Mouse (Mus musculus) ES-E14 (cell line): ENCODE results near the gene Cdk17. TPM values are rescaled to one million over a fixed set of nuclear protein-coding genes. Genes with fewer than 3 reads are reported as not detected.
A peak's percentile ranks its signal among the peaks of the same experiment; 100 is the strongest.

Experiments
- DNase-seq: peaks from one replicate; pipeline ENCODE4 v3.0.0-alpha.2; 2013; ENCODE audit warnings: low read depth, low spot score
- H3K27ac ChIP-seq: 2 replicates; pipeline ENCODE4 v1.5.1; 2012; ENCODE audit warnings: low read depth, mild to moderate bottlenecking, low read length, moderate library complexity, mixed read lengths; ENCODE audit not compliant: poor library complexity, insufficient read depth, severe bottlenecking
- H3K36me3 ChIP-seq: 2 replicates; pipeline ENCODE4 v1.6.1; 2012; ENCODE audit warnings: mild to moderate bottlenecking, low read length, moderate library complexity, mixed read lengths; ENCODE audit not compliant: control insufficient read depth, poor library complexity, insufficient read depth, severe bottlenecking
- H3K4me1 ChIP-seq, 2 experiments: fragments of 150-350 bp in 1 of 2; sonication (generic) in 1 of 2; 2 replicates each; pipeline ENCODE4 v1.6.1; 2012; ENCODE audit warnings: low read length in 2 of 2, mild to moderate bottlenecking in 1 of 2, mixed read lengths in 1 of 2; ENCODE audit not compliant: control insufficient read depth in 2 of 2, insufficient read depth in 2 of 2, poor library complexity in 1 of 2
- H3K4me3 ChIP-seq, 2 experiments: fragments of 150-350 bp in 1 of 2; sonication (generic) in 1 of 2; 2 replicates each; pipeline ENCODE4 v1.5.1; 2012; ENCODE audit warnings: low read length in 2 of 2, low read depth in 1 of 2, mild to moderate bottlenecking in 1 of 2, mixed read lengths in 1 of 2; ENCODE audit not compliant: insufficient read depth in 1 of 2, poor library complexity in 1 of 2, severe bottlenecking in 1 of 2
- H3K9ac ChIP-seq: 2 replicates; pipeline ENCODE4 v1.6.1; 2012; ENCODE audit warnings: low read depth, mild to moderate bottlenecking, low read length, mixed read lengths; ENCODE audit not compliant: poor library complexity, insufficient read depth, severe bottlenecking
- H3K9me3 ChIP-seq: fragments of 150-350 bp; sonication (generic); 2 replicates; pipeline ENCODE4 v1.6.1; 2012; ENCODE audit warnings: low read depth, mild to moderate bottlenecking, low read length; ENCODE audit not compliant: control insufficient read depth, insufficient read depth
- CHD2 ChIP-seq: IDR thresholded peaks from 2 replicates; pipeline ENCODE4 v1.6.1; 2014; ENCODE audit warnings: mild to moderate bottlenecking, low read depth, low read length, inconsistent platforms
- HCFC1 ChIP-seq: IDR thresholded peaks from 2 replicates; pipeline ENCODE4 v1.6.1; 2012; ENCODE audit warnings: low read length, inconsistent platforms, borderline replicate concordance; ENCODE audit not compliant: insufficient read depth
- MAFK ChIP-seq: IDR thresholded peaks from 2 replicates; pipeline ENCODE4 v1.6.1; 2014; ENCODE audit warnings: mild to moderate bottlenecking, low read depth, low read length, inconsistent platforms; ENCODE audit not compliant: insufficient read depth
- ZC3H11A ChIP-seq: IDR thresholded peaks from 2 replicates; pipeline ENCODE4 v1.6.1; 2012; ENCODE audit warnings: low read depth, mild to moderate bottlenecking, inconsistent platforms, low read length, borderline replicate concordance
- ZNF384 ChIP-seq: IDR thresholded peaks from 2 replicates; pipeline ENCODE4 v1.6.1; 2012; ENCODE audit warnings: low read depth, low read length, inconsistent platforms
- in situ Hi-C, 2 experiments: fragments of 600-800 bp; cut with MboI; formaldehyde crosslinking; loops; one replicate each; pipeline ENCODE4 v1.15.1; 2025; ENCODE audit warnings: low sequenced_read_pairs in 2 of 2, inconsistent platforms in 1 of 2; ENCODE audit not compliant: unreplicated experiment in 2 of 2
- total RNA-seq: library from RNA; depleted of rRNA; stranded (reverse); fragments of 300-350 nt; gene quantifications from 2 replicates; pipeline ENCODE4 v1.2.3, GENCODE M21; 2012

Gene Cdk17
- total RNA-seq, 1 experiment = 28.0 TPM

GRCm38 (mm10) chr10:93188440-93188999 lies 27.8 kb downstream of the Cdk17 start:
- Histone ChIP-seq H3K27ac (peak overlapping the region; percentile 77; the same call in 1 of the 2 replicates), H3K4me1 (peaks cover 11 to 12% of the 10 kb centered on the region in 2 experiments; a peak in 3 of 4 replicates), H3K4me3 (no peak overlapping the region), H3K36me3 (0 out of 2 replicates have a peak, but pooled peaks cover 3% of the 10 kb centered on the region), H3K9me3 (no peaks in the 10 kb centered on the region), H3K9ac (no peak overlapping the region)
- TF ChIP-seq MAFK = peak; percentile 95
- TF ChIP-seq ZC3H11A = no peak
- TF ChIP-seq ZNF384 = no peak
- TF ChIP-seq HCFC1 = no peak
- TF ChIP-seq CHD2 = 0 out of 2 replicates have a peak, but pooled peaks have one; percentile 57
- in situ Hi-C loops = no loop called here
- peak; percentile 56 for DNase-seq

GRCm38 (mm10) chr10:93190475-93191262 lies 30.0 kb downstream of the Cdk17 start:
- DNase-seq = no peak
- in situ Hi-C loops = no loop called here
- Histone ChIP-seq H3K27ac (no peak overlapping the region), H3K9ac (no peak overlapping the region), H3K36me3 (0 out of 2 replicates have a peak, but pooled peaks cover 3% of the 10 kb centered on the region), H3K4me1 (peaks cover 12 to 13% of the 10 kb centered on the region in 2 experiments; a peak in 3 of 4 replicates), H3K9me3 (no peaks in the 10 kb centered on the region), H3K4me3 (no peak overlapping the region)
- TF ChIP-seq HCFC1 = no peak
- TF ChIP-seq ZC3H11A = no peak
- TF ChIP-seq CHD2 = no peak
- no peak for TF ChIP-seq MAFK
- no peak for TF ChIP-seq ZNF384

- Histone ChIP-seq H3K27ac (no peak overlapping the region), H3K4me1 (peaks cover 3 to 5% of the 10 kb centered on the region in 2 experiments; a peak in 2 of 4 replicates), H3K4me3 (no peak overlapping the region), H3K9ac (no peak overlapping the region), H3K9me3 (no peaks in the 10 kb centered on the region), H3K36me3 (no peaks in the 10 kb centered on the region)
- DNase-seq = no peak
- in situ Hi-C loops = no loop called here
- TF ChIP-seq ZC3H11A (no peak), HCFC1 (no peak), CHD2 (no peak), ZNF384 (no peak)
Observed at GRCm38 (mm10) chr10:93197092-93197491, 36.4 kb downstream of the Cdk17 start.

DNA sequence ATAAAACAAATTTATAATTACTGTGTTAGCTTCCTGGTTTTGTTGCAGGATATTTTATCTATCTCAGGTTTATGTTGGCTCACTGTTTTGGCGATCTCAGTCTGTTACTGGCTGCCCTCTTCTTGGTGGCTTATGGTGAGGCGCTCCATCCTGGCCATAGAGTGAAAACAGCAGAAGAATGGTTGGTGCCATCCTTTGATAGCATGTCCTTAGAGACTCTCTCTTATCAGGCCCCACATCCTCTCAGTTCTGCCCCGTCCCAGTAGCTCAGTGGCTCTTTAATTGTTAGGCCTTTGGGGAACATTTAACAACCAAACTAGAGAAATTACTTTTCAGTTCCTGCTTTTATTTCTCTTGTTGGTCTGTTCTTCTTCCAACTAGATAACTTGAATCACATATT lies 38.3 kb downstream of the Cdk17 start:
- Histone ChIP-seq H3K9ac (no peak overlapping the region), H3K4me1 (peaks cover 2 to 5% of the 10 kb centered on the region in 2 experiments; a peak in 2 of 4 replicates), H3K4me3 (no peak overlapping the region), H3K27ac (no peak overlapping the region), H3K36me3 (no peaks in the 10 kb centered on the region), H3K9me3 (no peaks in the 10 kb centered on the region)
- DNase-seq = no peak
- in situ Hi-C loops = no loop called here
- TF ChIP-seq ZC3H11A (no peak), ZNF384 (no peak), CHD2 (no peak), MAFK (no peak)
